10 mouse cellular contexts compared by ENCODE assay signal in genomic region chr11:98709001-98709741, GRCm38 (mm10). TPM values are rescaled to one million over a fixed set of nuclear protein-coding genes. Genes with fewer than 3 reads are reported as not detected.
DNase-seq lines count a peak whose midpoint lies in the region; ATAC-seq and TF ChIP-seq lines count a peak whose summit lies in the region.
"Had no signal": no experiment of that assay in that cellular context is flagged by ENCODE, and none has a peak within 500 bp of the region (broad histone marks: within the 10 kb centered on the region; RNA-seq: fewer than 3 reads in every experiment).

No protein-coding gene starts in this region.

- peak overlapping the region; percentile 89 for H3K27ac ChIP-seq in intestine, embryonic 16.5 days (ENCODE audit: low read length)
- H3K27ac ChIP-seq in lung, postnatal 0 days (ENCODE audit: low read length): peak overlapping the region; percentile 83

- H3K36me3 ChIP-seq in intestine, embryonic 16.5 days (ENCODE audit: control insufficient read depth, insufficient read depth, low read length): peaks cover 7% of the 10 kb centered on the region
- no peaks in the 10 kb centered on the region for H3K36me3 ChIP-seq in lung, postnatal 0 days (ENCODE audit: insufficient read depth, low read length)

- H3K9me3 ChIP-seq in intestine, embryonic 16.5 days (ENCODE audit: control insufficient read depth, low read length): no peaks in the 10 kb centered on the region
- H3K9me3 ChIP-seq in lung, postnatal 0 days (ENCODE audit: low read length): no peaks in the 10 kb centered on the region

- H3K9ac ChIP-seq in intestine, embryonic 16.5 days (ENCODE audit: low read depth, low read length): peak overlapping the region; percentile 15
- no peak overlapping the region for H3K9ac ChIP-seq in lung, postnatal 0 days (replicated peaks; ENCODE audit: low read depth)

- no peak for TF ChIP-seq CTCF in lung, postnatal 0 days (IDR thresholded peaks at IDR 0.05)

- H3K4me3 ChIP-seq in intestine, embryonic 16.5 days (ENCODE audit: low read length): no peak overlapping the region
- H3K4me3 ChIP-seq in lung, postnatal 0 days (ENCODE audit: low read depth, low read length): no peak overlapping the region
- H3K4me3 ChIP-seq: erythroblast, embryonic 14.5 days had no signal

- no peaks in the 10 kb centered on the region for H3K27me3 ChIP-seq in intestine, embryonic 16.5 days (replicated peaks; ENCODE audit: control insufficient read depth, insufficient read depth, low read length)
- no peaks in the 10 kb centered on the region for H3K27me3 ChIP-seq in lung, postnatal 0 days (replicated peaks; ENCODE audit: insufficient read depth, low read length)

- 57% methylated on average over 26 of the region's 26 CpGs for WGBS in intestine, embryonic 16.5 days
- 36% methylated on average over 25 of the region's 26 CpGs for WGBS in lung, postnatal 0 days

- peaks cover 29% of the 10 kb centered on the region for H3K4me1 ChIP-seq in intestine, embryonic 16.5 days (ENCODE audit: control insufficient read depth, insufficient read depth, low read length)
- H3K4me1 ChIP-seq in lung, postnatal 0 days (ENCODE audit: insufficient read depth, low read depth, low read length): peaks cover 18% of the 10 kb centered on the region

- peak overlapping the region; percentile 20 for H3K4me2 ChIP-seq in intestine, embryonic 16.5 days (ENCODE audit: low read depth, low read length)
- peak overlapping the region; percentile 30 for H3K4me2 ChIP-seq in lung, postnatal 0 days (replicated peaks; ENCODE audit: low read depth, low read length)

- no peak for TF ChIP-seq EP300 in lung, postnatal 0 days (IDR thresholded peaks at IDR 0.05)

- DNase-seq in frontal cortex, postnatal 25 days (ENCODE audit: low spot score in 2 of 2): no peak
- peak; percentile 80 for DNase-seq in brain, adult 2 months (ENCODE audit: low read depth, low spot score)
- DNase-seq in lung, postnatal 0 days (ENCODE audit: low spot score): peak; percentile 77
- no peak for DNase-seq in thymus, postnatal 10 days (ENCODE audit: low spot score in 2 of 2)
- DNase-seq in layer of hippocampus, adult 9-11 months: no peak
- DNase-seq in cerebellum, adult 11 months: no peak

- ATAC-seq in frontal cortex, adult (ENCODE audit: low TSS enrichment): peak; percentile 60; the same call in 1 of the 2 replicates
- peak; percentile 65 for ATAC-seq in intestine, embryonic 16.5 days
- peak; percentile 25 for ATAC-seq in lung, postnatal 0 days

RNA-seq across cellular contexts. Expression of gene Csf3, which starts 8.1 kb away (rescaled TPM):
- polyA plus RNA-seq in intestine, embryonic 16.5 days (2015; fragmentation: Nextera tagmentation; extraction: Ambion mirVana): 0.10 TPM in 1 of 2 replicates, not detected in the other
- polyA plus RNA-seq in lung, postnatal 0 days (2015; fragmentation: Nextera tagmentation; extraction: Ambion mirVana): 0.19 TPM in 1 of 2 replicates, not detected in the other
- polyA plus RNA-seq: erythroblast, embryonic 14.5 days; neural tube, embryonic 11.5 days had no signal

RNA-seq across cellular contexts. Expression of gene Med24, which starts 20.1 kb away (rescaled TPM):
- polyA plus RNA-seq in intestine, embryonic 16.5 days (2015; fragmentation: Nextera tagmentation; extraction: Ambion mirVana): 36.8 and 38.5 TPM in 2 replicates
- polyA plus RNA-seq in lung, postnatal 0 days (2015; fragmentation: Nextera tagmentation; extraction: Ambion mirVana): 19.9 and 20.6 TPM in 2 replicates

RNA-seq across cellular contexts. Expression of gene Psmd3, which starts 26.8 kb away (rescaled TPM):
- 169 and 181 TPM in 2 replicates for polyA plus RNA-seq in intestine, embryonic 16.5 days (2015; fragmentation: Nextera tagmentation; extraction: Ambion mirVana)
- polyA plus RNA-seq in lung, postnatal 0 days (2015; fragmentation: Nextera tagmentation; extraction: Ambion mirVana): 105 and 107 TPM in 2 replicates

RNA-seq across cellular contexts. Expression of gene Thra, which starts 31.3 kb away (rescaled TPM):
- polyA plus RNA-seq in intestine, embryonic 16.5 days (2015; fragmentation: Nextera tagmentation; extraction: Ambion mirVana): 41.5 and 42.0 TPM in 2 replicates
- 38.1 and 40.5 TPM in 2 replicates for polyA plus RNA-seq in lung, postnatal 0 days (2015; fragmentation: Nextera tagmentation; extraction: Ambion mirVana)

RNA-seq across cellular contexts. Expression of gene Gsdma, which starts 45.0 kb away (rescaled TPM):
- polyA plus RNA-seq in intestine, embryonic 16.5 days (2015; fragmentation: Nextera tagmentation; extraction: Ambion mirVana): 0.06 TPM in 1 of 2 replicates, not detected in the other
- polyA plus RNA-seq in lung, postnatal 0 days (2015; fragmentation: Nextera tagmentation; extraction: Ambion mirVana): not detected in 2 replicates
- polyA plus RNA-seq: erythroblast, embryonic 14.5 days; neural tube, embryonic 11.5 days had no signal

Comparison
In these comparisons a context has a peak if more than half of its experiments do, and no peak if none do; other contexts are left out.
1. DNase-seq: peak in brain, adult 2 months (single experiment) and lung, postnatal 0 days (single experiment); none in frontal cortex, postnatal 25 days (0 of 2), thymus, postnatal 10 days (0 of 2), layer of hippocampus, adult 9-11 months (single experiment) and cerebellum, adult 11 months (single experiment).
2. Peak in every context shown above with its lines, with median percentiles within 50 percentile points of each other: ATAC-seq.